ENCODE assay signal across 18 mouse cellular contexts in the genomic region with DNA sequence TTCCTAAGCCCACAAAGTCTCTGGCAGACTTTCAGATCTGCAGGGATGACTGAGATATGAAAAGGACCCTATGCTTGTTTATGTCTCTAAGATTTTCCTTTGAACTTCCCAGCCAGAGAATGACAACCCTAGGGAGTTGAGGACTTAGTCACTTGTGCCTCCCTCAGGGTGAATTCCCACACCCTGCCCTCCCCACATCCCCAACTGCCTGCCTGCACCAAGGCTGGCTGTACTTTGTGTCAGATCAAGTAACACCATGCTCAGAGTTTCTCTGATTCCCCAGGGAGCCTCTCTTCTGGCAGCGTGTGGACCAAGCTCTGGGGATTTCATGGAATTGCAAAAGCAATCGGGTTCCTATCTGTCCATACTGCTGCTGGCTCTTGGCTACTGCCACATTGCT.
DNase-seq lines count a peak whose midpoint lies in the region; ATAC-seq and TF ChIP-seq lines count a peak whose summit lies in the region.
"Had no signal": no experiment of that assay in that cellular context is flagged by ENCODE, and none has a peak within 500 bp of the region (broad histone marks: within the 10 kb centered on the region; RNA-seq: fewer than 3 reads in every experiment).

No protein-coding gene starts in this region.

- in situ Hi-C loops in Patski (cut with MboI; ENCODE audit: low pct_unique_long_range_greater_than_20kb): no loop called here

- H3K9me3 ChIP-seq in midbrain, embryonic 14.5 days (ENCODE audit: control insufficient read depth, low read length): no peaks in the 10 kb centered on the region
- H3K9me3 ChIP-seq in midbrain, embryonic 10.5 days (replicated peaks): no peaks in the 10 kb centered on the region
- H3K9me3 ChIP-seq: forebrain, embryonic 15.5 days; G1E; heart, embryonic 10.5 days had no signal

- WGBS in midbrain, embryonic 14.5 days: 33% methylated on average over 2 of the region's 2 CpGs
- WGBS in midbrain, embryonic 10.5 days: 32% methylated on average over 2 of the region's 2 CpGs

- no peak for ATAC-seq in midbrain, embryonic 14.5 days (ENCODE audit: low FRiP score, low TSS enrichment)
- peak; percentile 62 for ATAC-seq in Patski
- ATAC-seq: CD4-positive, CD25-positive, alpha-beta regulatory T cell, adult 4 months; forebrain, embryonic 15.5 days had no signal

- no peak overlapping the region for H3K9ac ChIP-seq in midbrain, embryonic 14.5 days (replicated peaks; ENCODE audit: low read length)
- H3K9ac ChIP-seq: forebrain, embryonic 15.5 days; liver, embryonic 14.5 days had no signal

- POLR2A ChIA-PET in Patski (lab: Charles Lee): no interaction called here

- no peak for TF ChIP-seq CTCF in gastrocnemius, adult 2 months (IDR thresholded peaks at IDR 0.05)
- TF ChIP-seq CTCF in Patski (IDR thresholded peaks at IDR 0.05): no peak

- CTCF ChIA-PET in Patski (lab: Charles Lee): no interaction called here

- peak; percentile 26 for DNase-seq in gastrocnemius, adult 2 months
- DNase-seq in gastrocnemius, postnatal 36 days: no peak
- peak; percentile 3 for DNase-seq in midbrain, embryonic 14.5 days
- DNase-seq in midbrain, embryonic 10.5 days (ENCODE audit: low spot score): no peak
- peak; percentile 25 for DNase-seq in Patski (ENCODE audit: low read depth, low spot score)
- peak; percentile 15 for DNase-seq in skeletal muscle tissue, adult 2 months (ENCODE audit: low read depth, low spot score)
- DNase-seq in kidney, adult 11 months: no peak
- DNase-seq: adrenal gland, adult 8-10 months; cerebellum, adult 11-12 months; cerebellum, postnatal 14 days; kidney, adult 18-20 months; kidney, postnatal 14 days; thymus, postnatal 36 days had no signal

- no peak overlapping the region for H3K4me2 ChIP-seq in midbrain, embryonic 14.5 days (ENCODE audit: low read length)
- H3K4me2 ChIP-seq: forebrain, embryonic 15.5 days had no signal

- H3K4me3 ChIP-seq in gastrocnemius, adult 2 months: no peak overlapping the region
- H3K4me3 ChIP-seq in midbrain, embryonic 14.5 days (replicated peaks; ENCODE audit: low read depth, low read length): no peak overlapping the region
- H3K4me3 ChIP-seq in midbrain, embryonic 10.5 days: no peak overlapping the region
- H3K4me3 ChIP-seq: forebrain, embryonic 15.5 days; heart, embryonic 10.5 days had no signal

- H3K36me3 ChIP-seq in midbrain, embryonic 14.5 days (ENCODE audit: control insufficient read depth, insufficient read depth, low read length): no peaks in the 10 kb centered on the region
- H3K36me3 ChIP-seq in midbrain, embryonic 10.5 days: no peaks in the 10 kb centered on the region
- H3K36me3 ChIP-seq: forebrain, embryonic 15.5 days; G1E; heart, embryonic 10.5 days had no signal

- H3K4me1 ChIP-seq in midbrain, embryonic 14.5 days (ENCODE audit: control insufficient read depth, insufficient read depth, low read length): no peaks in the 10 kb centered on the region
- H3K4me1 ChIP-seq in midbrain, embryonic 10.5 days: no peaks in the 10 kb centered on the region
- H3K4me1 ChIP-seq: forebrain, embryonic 15.5 days; heart, embryonic 10.5 days had no signal

- no peaks in the 10 kb centered on the region for H3K27me3 ChIP-seq in midbrain, embryonic 14.5 days (ENCODE audit: control insufficient read depth, insufficient read depth, low read length)
- H3K27me3 ChIP-seq in midbrain, embryonic 10.5 days (ENCODE audit: low read depth, poor library complexity, severe bottlenecking): no peaks in the 10 kb centered on the region
- H3K27me3 ChIP-seq in Patski: no peaks in the 10 kb centered on the region
- H3K27me3 ChIP-seq: forebrain, embryonic 15.5 days had no signal

- intact Hi-C loops in gastrocnemius, adult 2 months (cut with DNase I): no loop called here
- intact Hi-C loops in gastrocnemius, postnatal 36 days (cut with DNase I): no loop called here

- H3K27ac ChIP-seq in gastrocnemius, adult 2 months: no peak overlapping the region
- no peak overlapping the region for H3K27ac ChIP-seq in midbrain, embryonic 14.5 days (replicated peaks; ENCODE audit: low read depth, low read length)
- H3K27ac ChIP-seq in midbrain, embryonic 10.5 days (replicated peaks): no peak overlapping the region
- H3K27ac ChIP-seq: forebrain, embryonic 15.5 days; heart, embryonic 10.5 days; liver, embryonic 14.5 days had no signal

Comparison
In these comparisons a context has a peak if more than half of its experiments do, and no peak if none do; other contexts are left out.
1. DNase-seq: peak in gastrocnemius, adult 2 months (single experiment), midbrain, embryonic 14.5 days (single experiment), Patski (single experiment) and skeletal muscle tissue, adult 2 months (single experiment); none in gastrocnemius, postnatal 36 days (0 of 2), midbrain, embryonic 10.5 days (single experiment) and kidney, adult 11 months (single experiment).